Mouse (Mus musculus): ENCODE measurements at regions not wholly inside any gene's neighbourhood (a gene's known extent, or its start where the extent isn't known, plus 50 kb on each side); places are given as distances from the start of the nearest gene placed in this dataset.

GRCm38 (mm10) chr9:115592466-115592865 lies 282.2 kb upstream of the Stt3b start:
- no peak overlapping the region for H3K4me3 ChIP-seq (ENCODE audit: low read depth, low read length)
- H3K4me2 ChIP-seq (replicated peaks; ENCODE audit: low read depth, low read length) = no peak overlapping the region
- no peaks in the 10 kb centered on the region for H3K27me3 ChIP-seq (ENCODE audit: control insufficient read depth, insufficient read depth, low read length)
- no peaks in the 10 kb centered on the region for H3K36me3 ChIP-seq (ENCODE audit: control insufficient read depth, insufficient read depth, low read length)
- no peak overlapping the region for H3K9ac ChIP-seq (ENCODE audit: low read depth, low read length)
- no peak overlapping the region for H3K27ac ChIP-seq (ENCODE audit: low read depth, low read length)
- H3K9me3 ChIP-seq (ENCODE audit: control insufficient read depth, low read length) = no peaks in the 10 kb centered on the region
- no peaks in the 10 kb centered on the region for H3K4me1 ChIP-seq (replicated peaks; ENCODE audit: control insufficient read depth, insufficient read depth, low read length)
- DNase-seq (ENCODE audit: low spot score) (no peak), ATAC-seq (ENCODE audit: low FRiP score) (no peak)
- WGBS = 65% methylated on average over 5 of the region's 5 CpGs

GRCm38 (mm10) chr9:115600228-115600627 lies 290.0 kb upstream of the Stt3b start:
- no peaks in the 10 kb centered on the region for H3K27me3 ChIP-seq (ENCODE audit: control insufficient read depth, insufficient read depth, low read length)
- DNase-seq (ENCODE audit: low spot score) (no peak), ATAC-seq (ENCODE audit: low FRiP score) (no peak)
- no peaks in the 10 kb centered on the region for H3K9me3 ChIP-seq (ENCODE audit: control insufficient read depth, low read length)
- no peak overlapping the region for H3K4me2 ChIP-seq (replicated peaks; ENCODE audit: low read depth, low read length)
- H3K27ac ChIP-seq (ENCODE audit: low read depth, low read length) = no peak overlapping the region
- H3K36me3 ChIP-seq (ENCODE audit: control insufficient read depth, insufficient read depth, low read length) = no peaks in the 10 kb centered on the region
- no peaks in the 10 kb centered on the region for H3K4me1 ChIP-seq (replicated peaks; ENCODE audit: control insufficient read depth, insufficient read depth, low read length)
- H3K4me3 ChIP-seq (ENCODE audit: low read depth, low read length) = no peak overlapping the region
- H3K9ac ChIP-seq (ENCODE audit: low read depth, low read length) = no peak overlapping the region
- WGBS = 84% methylated on average over 9 of the region's 9 CpGs

GRCm38 (mm10) chr9:115600826-115601225 lies 290.6 kb upstream of the Stt3b start:
- 84% methylated on average over 2 of the region's 2 CpGs for WGBS
- no peak overlapping the region for H3K4me2 ChIP-seq (replicated peaks; ENCODE audit: low read depth, low read length)
- DNase-seq (ENCODE audit: low spot score) (no peak), ATAC-seq (ENCODE audit: low FRiP score) (no peak)
- no peak overlapping the region for H3K27ac ChIP-seq (ENCODE audit: low read depth, low read length)
- H3K36me3 ChIP-seq (ENCODE audit: control insufficient read depth, insufficient read depth, low read length) = no peaks in the 10 kb centered on the region
- no peaks in the 10 kb centered on the region for H3K4me1 ChIP-seq (replicated peaks; ENCODE audit: control insufficient read depth, insufficient read depth, low read length)
- H3K27me3 ChIP-seq (ENCODE audit: control insufficient read depth, insufficient read depth, low read length) = no peaks in the 10 kb centered on the region
- no peak overlapping the region for H3K4me3 ChIP-seq (ENCODE audit: low read depth, low read length)
- no peaks in the 10 kb centered on the region for H3K9me3 ChIP-seq (ENCODE audit: control insufficient read depth, low read length)
- no peak overlapping the region for H3K9ac ChIP-seq (ENCODE audit: low read depth, low read length)

DNA sequence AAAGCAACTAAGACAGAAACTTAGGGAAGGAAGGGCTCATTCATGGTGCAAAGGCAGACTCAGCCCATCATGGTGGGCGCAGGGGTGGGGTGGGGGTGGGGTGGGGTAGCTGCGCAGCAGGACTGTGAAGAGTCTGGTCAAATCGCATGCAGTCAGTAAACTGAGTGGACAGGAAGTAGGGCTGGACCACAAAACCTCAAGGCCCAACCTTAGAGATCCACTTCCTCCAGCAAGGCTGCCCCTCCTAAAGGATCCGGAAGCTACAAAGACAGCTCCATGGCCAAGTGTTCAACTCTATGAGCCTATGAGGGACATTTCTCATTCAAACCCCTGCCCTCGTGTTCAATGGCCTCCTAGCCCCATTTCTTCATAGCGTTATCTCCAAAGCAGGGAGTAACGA lies 292.6 kb upstream of the Stt3b start:
- 94% methylated on average over 7 of the region's 7 CpGs for WGBS
- ATAC-seq (ENCODE audit: low FRiP score) = no peak
- H3K9me3 ChIP-seq (ENCODE audit: control insufficient read depth, low read length) = no peaks in the 10 kb centered on the region

DNA sequence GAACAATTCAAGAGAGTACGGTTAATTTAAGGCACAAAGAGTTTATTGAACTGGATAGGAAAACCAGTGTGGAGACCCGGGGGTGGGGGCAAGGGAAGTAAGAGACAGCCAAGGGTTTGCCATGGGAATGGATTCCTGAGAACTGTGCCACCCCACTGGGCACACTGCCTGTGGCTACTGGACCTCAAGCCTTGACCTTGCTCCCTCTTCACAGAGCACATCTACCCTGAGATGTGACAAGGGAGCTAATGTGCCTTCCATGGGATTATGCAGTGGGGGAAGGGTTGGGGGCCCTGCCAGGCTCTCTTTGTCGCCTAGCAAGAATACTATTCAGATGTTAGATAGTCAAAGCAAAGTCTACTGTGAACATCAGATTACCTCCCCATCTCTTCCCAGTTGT lies 294.2 kb upstream of the Stt3b start:
- Histone ChIP-seq H3K4me2 (replicated peaks; ENCODE audit: low read depth, low read length) (no peak overlapping the region), H3K27ac (ENCODE audit: low read depth, low read length) (peak overlapping the region; percentile 61)
- peak; percentile 84 for ATAC-seq (ENCODE audit: low FRiP score)

More for the DNA sequence above, 292.6 kb upstream of the Stt3b start:
- Histone ChIP-seq H3K27ac (ENCODE audit: low read depth, low read length) (no peak overlapping the region), H3K36me3 (ENCODE audit: control insufficient read depth, insufficient read depth, low read length) (no peaks in the 10 kb centered on the region), H3K4me3 (ENCODE audit: low read depth, low read length) (no peak overlapping the region), H3K27me3 (ENCODE audit: control insufficient read depth, insufficient read depth, low read length) (no peaks in the 10 kb centered on the region), H3K4me1 (replicated peaks; ENCODE audit: control insufficient read depth, insufficient read depth, low read length) (no peaks in the 10 kb centered on the region), H3K4me2 (replicated peaks; ENCODE audit: low read depth, low read length) (no peak overlapping the region), H3K9ac (ENCODE audit: low read depth, low read length) (no peak overlapping the region)
- no peak for DNase-seq (ENCODE audit: low spot score)

GRCm38 (mm10) chr9:115604968-115605682 lies 294.9 kb upstream of the Stt3b start:
- H3K27ac ChIP-seq (ENCODE audit: low read depth, low read length) = peak overlapping the region; percentile 61
- no peak overlapping the region for H3K4me2 ChIP-seq (replicated peaks; ENCODE audit: low read depth, low read length)
- H3K36me3 ChIP-seq (ENCODE audit: control insufficient read depth, insufficient read depth, low read length) = no peaks in the 10 kb centered on the region
- H3K9ac ChIP-seq (ENCODE audit: low read depth, low read length) = no peak overlapping the region
- peak; percentile 44 for DNase-seq (ENCODE audit: low spot score)
- H3K27me3 ChIP-seq (ENCODE audit: control insufficient read depth, insufficient read depth, low read length) = no peaks in the 10 kb centered on the region
- no peaks in the 10 kb centered on the region for H3K9me3 ChIP-seq (ENCODE audit: control insufficient read depth, low read length)
- ATAC-seq (ENCODE audit: low FRiP score) = peak; percentile 75
- WGBS = 72% methylated on average over 14 of the region's 14 CpGs
- H3K4me3 ChIP-seq (ENCODE audit: low read depth, low read length) = no peak overlapping the region
- H3K4me1 ChIP-seq (replicated peaks; ENCODE audit: control insufficient read depth, insufficient read depth, low read length) = no peaks in the 10 kb centered on the region

More for the DNA sequence above, 294.2 kb upstream of the Stt3b start:
- no peak overlapping the region for H3K4me3 ChIP-seq (ENCODE audit: low read depth, low read length)
- WGBS = 59% methylated on average over 3 of the region's 3 CpGs
- H3K36me3 ChIP-seq (ENCODE audit: control insufficient read depth, insufficient read depth, low read length) = no peaks in the 10 kb centered on the region
- no peaks in the 10 kb centered on the region for H3K27me3 ChIP-seq (ENCODE audit: control insufficient read depth, insufficient read depth, low read length)
- peak; percentile 49 for DNase-seq (ENCODE audit: low spot score)
- H3K9me3 ChIP-seq (ENCODE audit: control insufficient read depth, low read length) = no peaks in the 10 kb centered on the region
- H3K4me1 ChIP-seq (replicated peaks; ENCODE audit: control insufficient read depth, insufficient read depth, low read length) = no peaks in the 10 kb centered on the region
- H3K9ac ChIP-seq (ENCODE audit: low read depth, low read length) = no peak overlapping the region

- no peak for ATAC-seq (ENCODE audit: low FRiP score)
- H3K9me3 ChIP-seq (ENCODE audit: control insufficient read depth, low read length) = no peaks in the 10 kb centered on the region
- H3K27me3 ChIP-seq (ENCODE audit: control insufficient read depth, insufficient read depth, low read length) = no peaks in the 10 kb centered on the region
- no peaks in the 10 kb centered on the region for H3K4me1 ChIP-seq (replicated peaks; ENCODE audit: control insufficient read depth, insufficient read depth, low read length)
- H3K4me2 ChIP-seq (replicated peaks; ENCODE audit: low read depth, low read length) = no peak overlapping the region
- 84% methylated on average over 2 of the region's 2 CpGs for WGBS
- no peak overlapping the region for H3K4me3 ChIP-seq (ENCODE audit: low read depth, low read length)
- no peak for DNase-seq (ENCODE audit: low spot score)
- H3K36me3 ChIP-seq (ENCODE audit: control insufficient read depth, insufficient read depth, low read length) = no peaks in the 10 kb centered on the region
- H3K27ac ChIP-seq (ENCODE audit: low read depth, low read length) = no peak overlapping the region
- no peak overlapping the region for H3K9ac ChIP-seq (ENCODE audit: low read depth, low read length)
Measured at GRCm38 (mm10) chr9:115607961-115608360, 297.7 kb upstream of the Stt3b start.

DNA sequence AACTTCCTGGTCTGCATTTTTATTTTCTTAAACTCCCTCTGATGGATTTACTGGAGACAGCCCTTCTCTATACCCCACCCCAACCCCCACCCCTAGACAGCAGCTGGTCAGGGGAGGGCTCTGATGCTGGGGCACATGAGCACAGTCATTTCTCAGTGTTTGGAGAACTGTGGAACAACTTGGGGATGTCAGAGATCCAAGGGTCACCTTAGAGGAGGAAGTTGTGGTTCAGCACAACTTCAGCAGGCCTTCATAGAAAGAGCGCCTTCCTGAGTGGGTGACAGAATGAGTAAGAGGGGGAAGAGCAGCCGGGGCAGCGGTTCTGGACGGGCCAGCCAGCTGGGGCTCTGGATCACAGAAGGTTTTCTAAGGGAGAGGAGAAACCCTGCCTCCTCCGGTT lies 298.2 kb upstream of the Stt3b start:
- ATAC-seq (ENCODE audit: low FRiP score) (no peak), DNase-seq (ENCODE audit: low spot score) (no peak)
- no peaks in the 10 kb centered on the region for H3K9me3 ChIP-seq (ENCODE audit: control insufficient read depth, low read length)
- H3K4me3 ChIP-seq (ENCODE audit: low read depth, low read length) = no peak overlapping the region
- no peaks in the 10 kb centered on the region for H3K36me3 ChIP-seq (ENCODE audit: control insufficient read depth, insufficient read depth, low read length)
- no peak overlapping the region for H3K4me2 ChIP-seq (replicated peaks; ENCODE audit: low read depth, low read length)
- no peaks in the 10 kb centered on the region for H3K4me1 ChIP-seq (replicated peaks; ENCODE audit: control insufficient read depth, insufficient read depth, low read length)
- WGBS = 95% methylated on average over 5 of the region's 5 CpGs
- no peak overlapping the region for H3K27ac ChIP-seq (ENCODE audit: low read depth, low read length)
- H3K9ac ChIP-seq (ENCODE audit: low read depth, low read length) = no peak overlapping the region
- H3K27me3 ChIP-seq (ENCODE audit: control insufficient read depth, insufficient read depth, low read length) = no peaks in the 10 kb centered on the region

- no peak overlapping the region for H3K4me2 ChIP-seq (replicated peaks; ENCODE audit: low read depth, low read length)
- ATAC-seq (ENCODE audit: low FRiP score) (no peak), DNase-seq (ENCODE audit: low spot score) (no peak)
- no peaks in the 10 kb centered on the region for H3K36me3 ChIP-seq (ENCODE audit: control insufficient read depth, insufficient read depth, low read length)
- H3K9me3 ChIP-seq (ENCODE audit: control insufficient read depth, low read length) = no peaks in the 10 kb centered on the region
- no peak overlapping the region for H3K27ac ChIP-seq (ENCODE audit: low read depth, low read length)
- no peak overlapping the region for H3K4me3 ChIP-seq (ENCODE audit: low read depth, low read length)
- WGBS = 90% methylated on average over 5 of the region's 5 CpGs
- H3K27me3 ChIP-seq (ENCODE audit: control insufficient read depth, insufficient read depth, low read length) = no peaks in the 10 kb centered on the region
- H3K4me1 ChIP-seq (replicated peaks; ENCODE audit: control insufficient read depth, insufficient read depth, low read length) = no peaks in the 10 kb centered on the region
- no peak overlapping the region for H3K9ac ChIP-seq (ENCODE audit: low read depth, low read length)
Measured at GRCm38 (mm10) chr9:115609904-115610303, 299.4 kb upstream of the Gadl1 start.

All from hindbrain, embryonic 11.5 days (tissue).